In the genomic region with DNA sequence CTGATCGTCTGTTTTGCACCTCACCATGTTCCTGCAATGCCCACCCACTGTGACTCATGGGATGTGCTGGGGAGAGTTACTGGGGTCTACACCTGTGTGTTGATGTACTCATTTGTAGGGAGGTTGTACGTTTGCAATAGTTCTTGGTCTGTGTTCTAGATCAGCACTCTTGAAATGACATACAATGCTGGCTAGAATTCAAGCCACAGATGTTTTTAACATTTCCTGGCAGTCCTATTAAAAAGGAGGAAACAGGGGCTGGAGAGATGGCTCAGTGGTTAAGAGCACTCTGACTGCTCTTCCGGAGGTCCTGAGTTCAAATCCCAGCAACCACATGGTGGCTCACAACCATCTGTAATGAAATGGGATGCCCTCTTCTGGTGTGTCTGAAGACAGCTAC, we compare ENCODE assay signal across 17 mouse cellular contexts. TPM values are rescaled to one million over a fixed set of nuclear protein-coding genes. Genes with fewer than 3 reads are reported as not detected.
DNase-seq lines count a peak whose midpoint lies in the region; ATAC-seq lines count a peak whose summit lies in the region.
"Had no signal": no experiment of that assay in that cellular context is flagged by ENCODE, and none has a peak within 500 bp of the region (broad histone marks: within the 10 kb centered on the region; RNA-seq: fewer than 3 reads in every experiment).

No protein-coding gene starts in this region.

- WGBS in heart, embryonic 15.5 days: 66% methylated on average over 3 of the region's 3 CpGs
- WGBS in forebrain, embryonic 14.5 days: 59% methylated on average over 3 of the region's 3 CpGs
- 54% methylated on average over 3 of the region's 3 CpGs for WGBS in hindbrain, embryonic 15.5 days

- no peak overlapping the region for H3K4me3 ChIP-seq in heart, embryonic 15.5 days
- no peak overlapping the region for H3K4me3 ChIP-seq in brown adipose tissue, adult 24 weeks (ENCODE audit: insufficient read depth, low read depth, low read length)
- no peak overlapping the region for H3K4me3 ChIP-seq in forebrain, embryonic 14.5 days (ENCODE audit: low read depth, low read length)
- H3K4me3 ChIP-seq in hindbrain, embryonic 15.5 days: no peak overlapping the region
- H3K4me3 ChIP-seq: embryonic facial prominence, embryonic 13.5 days had no signal

- H3K9me3 ChIP-seq in heart, embryonic 15.5 days (replicated peaks): no peaks in the 10 kb centered on the region
- H3K9me3 ChIP-seq in forebrain, embryonic 14.5 days (replicated peaks; ENCODE audit: control insufficient read depth, low read length): no peaks in the 10 kb centered on the region
- H3K9me3 ChIP-seq in hindbrain, embryonic 15.5 days: no peaks in the 10 kb centered on the region
- H3K9me3 ChIP-seq: embryonic facial prominence, embryonic 13.5 days had no signal

- peaks cover 26% of the 10 kb centered on the region for H3K4me1 ChIP-seq in heart, embryonic 15.5 days (replicated peaks)
- no peaks in the 10 kb centered on the region for H3K4me1 ChIP-seq in brown adipose tissue, adult 24 weeks (ENCODE audit: control insufficient read depth, insufficient read depth, insufficient read length, low read length)
- H3K4me1 ChIP-seq in forebrain, embryonic 14.5 days (ENCODE audit: control insufficient read depth, insufficient read depth, low read length): no peaks in the 10 kb centered on the region
- H3K4me1 ChIP-seq in hindbrain, embryonic 15.5 days (replicated peaks): peaks cover 7% of the 10 kb centered on the region; the same call in 1 of the 2 replicates

- peak overlapping the region; percentile 25; the same call in 1 of the 2 replicates for H3K27ac ChIP-seq in heart, embryonic 15.5 days
- 0 out of 2 replicates have a peak overlapping the region, but pooled peaks have one; percentile 41 for H3K27ac ChIP-seq in brown adipose tissue, adult 24 weeks (replicated peaks; ENCODE audit: low read depth, low read length)
- H3K27ac ChIP-seq in forebrain, embryonic 14.5 days (ENCODE audit: low read depth, low read length): peak overlapping the region; percentile 65; the same call in 1 of the 2 replicates
- H3K27ac ChIP-seq in hindbrain, embryonic 15.5 days (replicated peaks): peak overlapping the region; percentile 17; the same call in 1 of the 2 replicates
- H3K27ac ChIP-seq: embryonic facial prominence, embryonic 13.5 days; kidney, postnatal 0 days had no signal

- no peaks in the 10 kb centered on the region for H3K36me3 ChIP-seq in heart, embryonic 15.5 days
- H3K36me3 ChIP-seq in forebrain, embryonic 14.5 days (ENCODE audit: control insufficient read depth, insufficient read depth, low read length): peaks cover 3% of the 10 kb centered on the region; the same call in 1 of the 2 replicates
- H3K36me3 ChIP-seq in hindbrain, embryonic 15.5 days: no peaks in the 10 kb centered on the region

- no peak for ATAC-seq in heart, embryonic 15.5 days (replicated peaks; ENCODE audit: insufficient number of reproducible peaks, insufficient read depth, low FRiP score, low read depth)
- ATAC-seq in forebrain, embryonic 14.5 days: no peak
- ATAC-seq in hindbrain, embryonic 15.5 days (ENCODE audit: low FRiP score, low read depth): no peak
- ATAC-seq: intestine, embryonic 16.5 days had no signal

- intact Hi-C loops in heart, postnatal 10 days (cut with DNase I): no loop called here

- DNase-seq in heart, postnatal 10 days: no peak
- peak; percentile 32 for DNase-seq in forebrain, embryonic 14.5 days (ENCODE audit: low spot score)
- no peak for DNase-seq in cerebellum, postnatal 10 days
- DNase-seq in testis, postnatal 10 days (ENCODE audit: low spot score): no peak
- no peak for DNase-seq in left cerebral cortex, adult 18-20 months (ENCODE audit: low spot score in 2 of 2)
- DNase-seq: adrenal gland, adult 2 months; cerebellum, adult 18-20 months; liver; lung, adult 18-20 months; thymus, adult 2 months had no signal

- no peaks in the 10 kb centered on the region for H3K27me3 ChIP-seq in heart, embryonic 15.5 days
- no peaks in the 10 kb centered on the region for H3K27me3 ChIP-seq in forebrain, embryonic 14.5 days (replicated peaks; ENCODE audit: control insufficient read depth, insufficient read depth, low read length)
- no peaks in the 10 kb centered on the region for H3K27me3 ChIP-seq in hindbrain, embryonic 15.5 days
- H3K27me3 ChIP-seq: embryonic facial prominence, embryonic 13.5 days had no signal

- no peak overlapping the region for H3K4me2 ChIP-seq in heart, embryonic 15.5 days
- no peak overlapping the region for H3K4me2 ChIP-seq in forebrain, embryonic 14.5 days (ENCODE audit: low read length)
- no peak overlapping the region for H3K4me2 ChIP-seq in hindbrain, embryonic 15.5 days
- H3K4me2 ChIP-seq: embryonic facial prominence, embryonic 13.5 days had no signal

- H3K9ac ChIP-seq in heart, embryonic 15.5 days: no peak overlapping the region
- H3K9ac ChIP-seq in forebrain, embryonic 14.5 days (ENCODE audit: low read length): no peak overlapping the region
- H3K9ac ChIP-seq in hindbrain, embryonic 15.5 days: no peak overlapping the region
- H3K9ac ChIP-seq: embryonic facial prominence, embryonic 13.5 days had no signal

RNA-seq across cellular contexts. Expression of a gene that starts 24.5 kb away (rescaled TPM):
- 183 and 187 TPM in 2 replicates for polyA plus RNA-seq in heart, embryonic 15.5 days (2015; fragmentation: Nextera tagmentation; extraction: Ambion mirVana)
- 100 to 1,000 TPM; 102 to 109 TPM for total RNA-seq in heart, postnatal 10 days (2021)
- polyA plus RNA-seq in brown adipose tissue, adult 24 weeks (2012; ENCODE audit: insufficient read depth, insufficient read length, missing spikeins): 78.5 and 88.8 TPM in 2 replicates
- 49.1 and 50.0 TPM in 2 replicates for polyA plus RNA-seq in forebrain, embryonic 14.5 days (2014; fragmentation: Nextera tagmentation; extraction: Ambion mirVana)
- 117 and 118 TPM in 2 replicates for polyA plus RNA-seq in hindbrain, embryonic 15.5 days (2015; fragmentation: Nextera tagmentation; extraction: Ambion mirVana)
- total RNA-seq in left cerebral cortex, adult 18-20 months (2021): 100 to 1,000 TPM in 1 of 2 experiments, 10 to 100 TPM in 1; 95.1 to 109 TPM

RNA-seq across cellular contexts. Expression of a gene that starts 42.3 kb away (rescaled TPM):
- polyA plus RNA-seq in heart, embryonic 15.5 days (2015; fragmentation: Nextera tagmentation; extraction: Ambion mirVana): 64.3 and 69.6 TPM in 2 replicates
- 100 to 1,000 TPM; 111 to 118 TPM for total RNA-seq in heart, postnatal 10 days (2021)
- 8.8 and 13.9 TPM in 2 replicates for polyA plus RNA-seq in brown adipose tissue, adult 24 weeks (2012; ENCODE audit: insufficient read depth, insufficient read length, missing spikeins)
- 67.4 and 75.6 TPM in 2 replicates for polyA plus RNA-seq in forebrain, embryonic 14.5 days (2014; fragmentation: Nextera tagmentation; extraction: Ambion mirVana)
- 47.8 and 49.5 TPM in 2 replicates for polyA plus RNA-seq in hindbrain, embryonic 15.5 days (2015; fragmentation: Nextera tagmentation; extraction: Ambion mirVana)
- total RNA-seq in left cerebral cortex, adult 18-20 months (2021): 10 to 100 TPM; 73.6 to 81.9 TPM

RNA-seq across cellular contexts. Expression of a gene that starts 49.0 kb away (rescaled TPM):
- polyA plus RNA-seq in heart, embryonic 15.5 days (2015; fragmentation: Nextera tagmentation; extraction: Ambion mirVana): 46.9 and 55.7 TPM in 2 replicates
- total RNA-seq in heart, postnatal 10 days (2021): 100 to 1,000 TPM; 142 to 150 TPM
- 15.5 and 24.4 TPM in 2 replicates for polyA plus RNA-seq in brown adipose tissue, adult 24 weeks (2012; ENCODE audit: insufficient read depth, insufficient read length, missing spikeins)
- polyA plus RNA-seq in forebrain, embryonic 14.5 days (2014; fragmentation: Nextera tagmentation; extraction: Ambion mirVana): 15.5 and 19.9 TPM in 2 replicates
- 13.1 and 14.7 TPM in 2 replicates for polyA plus RNA-seq in hindbrain, embryonic 15.5 days (2015; fragmentation: Nextera tagmentation; extraction: Ambion mirVana)
- 1 to 10 TPM; 6.0 to 7.8 TPM for total RNA-seq in left cerebral cortex, adult 18-20 months (2021)
- total RNA-seq: common myeloid progenitor, adult 5-6 weeks had no signal

RNA-seq across cellular contexts. Expression of a gene that starts 59.8 kb away (rescaled TPM):
- polyA plus RNA-seq in heart, embryonic 15.5 days (2015; fragmentation: Nextera tagmentation; extraction: Ambion mirVana): 33.3 and 35.8 TPM in 2 replicates
- total RNA-seq in heart, postnatal 10 days (2021): 100 to 1,000 TPM; 147 to 151 TPM
- polyA plus RNA-seq in brown adipose tissue, adult 24 weeks (2012; ENCODE audit: insufficient read depth, insufficient read length, missing spikeins): 75.1 and 82.8 TPM in 2 replicates
- 48.8 and 51.7 TPM in 2 replicates for polyA plus RNA-seq in forebrain, embryonic 14.5 days (2014; fragmentation: Nextera tagmentation; extraction: Ambion mirVana)
- polyA plus RNA-seq in hindbrain, embryonic 15.5 days (2015; fragmentation: Nextera tagmentation; extraction: Ambion mirVana): 34.9 and 36.4 TPM in 2 replicates
- total RNA-seq in left cerebral cortex, adult 18-20 months (2021): 10 to 100 TPM; 62.7 to 64.4 TPM
